Mouse (Mus musculus): Measurements from ENCODE around the gene Dgkz.

Gene Dgkz

DNA sequence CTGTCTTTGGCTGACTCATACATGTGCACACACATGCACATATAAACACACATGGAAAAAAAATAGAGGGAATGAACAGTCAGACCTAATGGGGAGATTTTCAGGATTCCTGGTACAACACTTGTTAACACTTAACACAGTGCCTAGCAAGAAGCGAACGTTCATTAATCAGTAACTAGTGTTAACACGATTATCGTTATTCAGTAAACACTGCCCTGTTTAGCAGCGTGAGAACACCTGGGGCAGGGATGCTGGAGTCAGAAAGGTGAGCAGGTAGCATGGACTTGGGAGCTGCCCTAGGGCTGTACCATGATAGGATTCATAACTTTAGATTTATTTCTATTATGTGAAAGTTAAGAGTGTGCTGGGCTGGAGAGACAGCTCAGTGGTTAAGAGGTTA lies 20.3 kb upstream of the Dgkz start:
- no peak for DNase-seq (ENCODE audit: low spot score in 2 of 2)

DNA sequence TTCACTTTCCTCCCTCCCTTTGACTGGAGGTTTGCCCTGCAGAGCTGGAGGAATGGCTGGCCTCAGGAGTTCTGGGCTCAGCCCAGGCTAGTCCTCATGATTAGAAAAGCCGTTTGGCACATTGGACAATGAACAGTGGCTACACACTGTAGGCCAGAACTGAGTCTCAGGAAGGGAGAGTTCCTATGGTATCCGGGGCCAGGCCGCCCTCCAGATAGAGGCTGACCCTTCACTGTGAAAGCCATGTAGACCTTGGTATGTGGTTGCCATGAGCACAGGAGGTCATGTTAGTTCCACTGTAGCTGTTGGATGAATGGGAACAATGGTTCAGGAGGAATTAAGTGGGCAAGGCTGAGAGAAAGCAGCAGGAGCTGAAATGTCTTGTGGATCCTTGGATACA lies 17.7 kb upstream of the Dgkz start:
- no peak for DNase-seq (ENCODE audit: low spot score in 2 of 2)

- no peak for DNase-seq (ENCODE audit: low spot score in 2 of 2)
Observed at GRCm38 (mm10) chr2:91989750-91990149, 14.1 kb upstream of the Dgkz start.

DNA sequence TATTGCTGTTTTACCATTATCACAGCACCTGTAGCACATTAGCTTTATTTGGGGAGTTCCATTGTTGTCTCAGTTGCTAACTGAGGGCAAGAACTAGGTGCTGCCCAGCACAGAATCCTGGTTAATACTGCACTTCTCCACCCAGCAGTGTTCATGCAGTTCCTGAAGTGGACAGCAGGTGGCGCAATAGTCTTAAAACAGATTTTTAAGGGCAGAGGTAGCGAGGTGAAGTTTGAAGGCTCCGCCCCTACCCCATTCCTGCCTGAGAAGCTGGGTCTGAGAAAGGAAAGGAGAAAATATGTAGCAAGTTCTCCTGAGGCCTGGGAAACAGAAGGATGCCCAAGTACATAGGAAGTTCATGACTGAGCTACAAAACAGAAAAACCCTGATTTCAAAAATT lies 11.9 kb upstream of the Dgkz start:
- peak in 1 of 2 experiments; percentile 76 for DNase-seq (ENCODE audit: low spot score in 2 of 2)

DNA sequence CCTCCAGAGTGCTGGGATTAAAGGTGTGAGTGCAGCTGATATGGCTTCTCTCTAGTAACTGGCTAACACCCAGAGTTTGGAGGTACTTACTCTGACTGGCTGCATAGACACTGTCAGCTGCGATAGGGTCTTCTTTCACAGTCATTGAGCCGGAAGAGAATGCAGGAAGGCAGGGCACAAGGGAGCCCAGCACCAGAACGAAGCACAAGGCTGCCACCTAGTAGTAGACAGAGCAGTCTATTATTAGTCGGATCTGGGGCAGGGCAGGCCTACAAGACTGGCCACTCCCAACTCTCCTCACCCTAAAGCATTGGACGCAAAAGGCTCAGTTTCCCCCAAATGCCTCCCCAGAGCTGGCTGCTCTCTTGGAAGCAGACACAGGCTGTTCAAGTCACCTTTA lies 10.4 kb upstream of the Dgkz start:
- DNase-seq (ENCODE audit: low spot score in 2 of 2), result no peak

- DNase-seq (ENCODE audit: low spot score in 2 of 2), result no peak
Observed at GRCm38 (mm10) chr2:91984906-91985525, 9.4 kb upstream of the Dgkz start.

DNA sequence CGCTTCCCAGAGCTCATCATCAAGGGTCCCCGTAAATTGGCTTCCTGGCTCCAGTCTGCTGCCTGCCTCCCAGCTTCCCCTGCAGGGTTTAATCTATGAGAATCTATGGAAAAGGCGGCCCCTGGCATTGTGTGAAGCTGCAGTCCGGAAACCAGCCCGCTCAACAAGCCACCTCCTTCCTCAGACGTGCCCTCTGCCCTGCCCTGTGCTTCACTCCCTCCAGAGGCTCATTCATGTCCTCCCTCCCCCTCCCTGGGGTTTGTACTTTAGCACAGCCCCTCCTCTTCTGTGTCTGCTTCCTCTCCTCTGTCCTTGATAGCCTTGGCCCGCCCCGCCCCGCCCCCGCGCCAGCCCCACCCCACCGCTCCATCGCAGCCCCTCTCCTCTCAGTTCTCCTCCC lies 8.8 kb upstream of the Dgkz start:
- peak; percentile 67 to 78 for DNase-seq (ENCODE audit: low spot score in 2 of 2)

GRCm38 (mm10) chr2:91980830-91981229 lies 5.2 kb upstream of the Dgkz start:
- DNase-seq (ENCODE audit: low spot score in 2 of 2), result no peak

- DNase-seq (ENCODE audit: low spot score in 2 of 2), result no peak
Observed at GRCm38 (mm10) chr2:91980245-91980644, 4.6 kb upstream of the Dgkz start.

DNA sequence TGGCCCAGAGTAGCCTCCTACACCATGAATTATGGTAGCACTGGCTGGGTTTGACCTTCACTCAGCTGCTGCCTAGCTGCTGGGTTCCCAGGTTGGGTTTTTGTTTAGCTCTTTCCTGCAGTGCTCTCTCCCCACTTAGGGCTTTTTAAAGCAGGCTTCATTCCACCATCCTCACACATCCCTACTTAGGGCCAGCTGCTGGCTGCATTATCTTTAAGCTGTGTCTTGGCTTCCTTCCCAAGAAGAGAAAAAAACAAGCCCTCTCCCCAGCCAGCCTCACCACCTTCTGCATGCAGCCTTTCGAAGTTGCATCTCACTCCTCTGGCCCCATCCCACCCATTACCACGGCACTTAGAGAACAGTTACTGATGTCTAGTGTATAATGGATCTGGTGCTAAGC lies 2.9 kb upstream of the Dgkz start:
- DNase-seq (ENCODE audit: low spot score in 2 of 2), result no peak

GRCm38 (mm10) chr2:91977960-91978359 lies 2.3 kb upstream of the Dgkz start:
- DNase-seq (ENCODE audit: low spot score in 2 of 2), result no peak

DNA sequence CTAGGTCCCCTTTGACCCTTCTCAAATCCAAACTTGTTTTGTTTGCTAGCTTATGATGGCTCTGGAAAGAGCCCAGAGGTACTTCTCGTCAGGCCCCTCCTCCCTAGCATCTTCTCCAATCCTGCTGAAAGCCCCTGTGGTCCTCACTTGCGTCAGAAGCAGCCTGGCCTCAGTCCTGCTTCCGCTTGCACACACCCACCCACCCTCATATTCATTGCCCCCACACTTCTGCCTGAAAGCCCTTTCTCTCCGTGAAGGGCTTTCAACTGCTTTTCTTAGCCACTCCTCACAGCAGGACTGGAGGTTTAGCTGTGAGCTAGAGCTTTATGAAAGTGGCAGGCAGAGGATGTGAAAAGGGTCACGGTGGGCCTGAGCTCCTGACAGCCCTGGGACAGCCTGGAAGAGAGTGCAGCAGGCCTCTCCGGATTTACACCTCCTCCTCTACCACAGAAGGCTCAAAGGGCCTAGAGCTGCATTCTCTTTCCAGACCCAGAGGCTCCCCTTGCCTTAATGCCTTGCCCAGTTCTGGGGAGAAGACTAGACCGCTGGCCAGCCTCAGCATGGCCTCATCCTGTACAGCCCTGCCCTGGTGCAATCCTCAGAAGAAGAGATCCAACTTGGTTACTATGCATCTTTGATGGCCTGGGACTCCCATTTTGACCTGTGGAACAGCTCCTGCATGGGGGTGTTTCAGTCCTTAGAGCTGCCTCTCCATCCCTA lies 2.1 kb downstream of the Dgkz start:
- no peak for DNase-seq (ENCODE audit: low spot score in 2 of 2)

DNA sequence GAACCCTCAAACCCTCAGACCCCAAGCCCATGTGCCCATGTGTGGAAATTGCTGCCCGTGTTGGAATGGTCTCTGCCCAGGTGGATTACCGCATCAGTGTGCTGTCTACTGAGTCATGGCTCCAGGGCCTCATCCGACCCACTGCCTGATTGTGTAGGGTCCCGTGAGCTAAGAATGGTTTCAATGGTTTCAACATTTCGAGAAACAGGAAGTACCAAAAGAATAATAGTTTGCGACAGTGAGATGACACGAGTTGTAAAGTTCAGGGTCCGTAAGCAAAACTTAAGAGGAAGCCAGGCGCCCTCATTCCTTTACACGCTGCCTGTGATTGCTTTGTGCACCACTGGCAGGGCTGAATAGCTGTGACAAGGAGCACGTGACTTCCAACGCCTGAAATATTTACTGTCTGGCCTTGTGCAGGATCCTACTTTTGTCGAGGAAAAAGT lies 3.5 kb downstream of the Dgkz start:
- peak in 1 of 2 experiments; percentile 53 for DNase-seq (ENCODE audit: low spot score in 2 of 2)

GRCm38 (mm10) chr2:91971231-91972097 lies 4.2 kb downstream of the Dgkz start:
- DNase-seq (ENCODE audit: low spot score in 2 of 2), result peak; percentile 64 to 72

DNA sequence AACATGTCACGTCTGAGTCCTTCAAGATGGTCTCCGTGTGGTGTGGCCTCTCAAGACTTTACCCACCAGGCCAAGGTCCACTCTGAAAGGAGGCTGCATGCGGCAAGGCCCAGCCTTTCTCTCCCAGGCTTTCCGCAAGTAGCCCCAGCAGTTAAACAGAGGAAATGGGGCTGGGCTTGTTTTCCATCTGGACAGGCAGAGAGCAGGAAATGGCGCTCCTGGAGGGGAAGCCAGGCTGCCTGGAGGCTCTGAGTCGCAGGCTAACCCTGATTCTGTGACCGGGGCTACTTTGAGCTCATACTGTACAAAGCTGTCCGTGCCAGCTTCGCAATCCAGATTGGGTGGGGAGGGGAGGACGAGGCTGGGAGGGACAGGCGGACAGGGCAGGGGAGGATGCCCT lies 7.7 kb downstream of the Dgkz start:
- peak; percentile 63 to 76 for DNase-seq (ENCODE audit: low spot score in 2 of 2)

DNA sequence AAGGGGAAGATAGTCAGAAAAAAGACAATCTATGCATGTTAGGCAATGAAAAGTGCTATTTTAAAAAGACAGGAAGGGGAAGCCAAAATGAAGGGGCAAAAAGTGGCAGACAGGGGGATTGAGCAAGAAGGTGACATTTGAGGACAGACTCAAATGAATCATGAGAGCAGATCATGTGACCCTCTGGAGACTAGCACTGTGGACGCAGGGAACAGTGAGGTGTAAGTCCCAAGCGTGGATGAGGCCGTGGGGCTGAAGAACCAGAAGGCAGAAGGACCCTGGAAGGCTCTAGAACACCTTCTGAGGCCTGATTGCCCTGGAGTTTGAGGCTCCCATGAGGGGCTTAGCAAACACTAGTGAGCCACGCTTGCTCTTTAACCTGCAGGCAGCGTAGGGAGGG lies 9.3 kb downstream of the Dgkz start:
- no peak for DNase-seq (ENCODE audit: low spot score in 2 of 2)

- DNase-seq (ENCODE audit: low spot score in 2 of 2), result peak; percentile 79 to 91
Observed at GRCm38 (mm10) chr2:91965417-91965816, 10.2 kb downstream of the Dgkz start.

- no peak for DNase-seq (ENCODE audit: low spot score in 2 of 2)
Observed at GRCm38 (mm10) chr2:91964610-91965204, 11.0 kb downstream of the Dgkz start.

GRCm38 (mm10) chr2:91963443-91963932 lies 12.2 kb downstream of the Dgkz start:
- peak; percentile 96 to 97 for DNase-seq (ENCODE audit: low spot score in 2 of 2)

DNA sequence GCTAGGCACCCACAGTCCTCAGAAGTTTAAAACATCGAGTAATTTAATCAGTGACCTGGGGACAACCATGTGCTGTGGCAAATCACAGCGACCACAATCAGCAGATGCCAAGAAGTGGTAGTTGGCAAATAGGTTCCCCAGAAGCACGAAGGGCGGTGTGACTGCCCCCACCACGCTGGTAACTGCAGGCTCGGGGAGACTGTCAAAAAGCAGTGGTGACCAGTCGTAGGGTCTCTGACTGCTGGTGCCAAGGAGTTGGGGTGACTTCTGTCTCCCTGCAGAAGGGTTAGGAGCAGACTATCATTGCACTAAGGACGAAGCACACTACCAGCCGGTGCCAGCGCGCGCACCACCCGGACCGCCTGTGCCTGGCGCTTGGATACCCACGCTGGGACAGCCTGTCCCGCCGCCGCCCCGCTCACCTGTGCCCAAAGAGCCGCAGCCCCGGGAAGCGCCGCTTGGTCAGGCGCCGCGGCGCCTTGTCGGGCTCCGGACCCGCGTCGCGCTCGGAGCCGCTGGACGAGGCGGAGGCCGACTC lies 12.7 kb downstream of the Dgkz start:
- no peak for DNase-seq (ENCODE audit: low spot score in 2 of 2)

GRCm38 (mm10) chr2:91961901-91962761 lies 13.5 kb downstream of the Dgkz start:
- no peak for DNase-seq (ENCODE audit: low spot score in 2 of 2)

All from heart, adult 9 months (tissue).